Mouse (Mus musculus): Measurements from ENCODE around the gene Lrp5. TPM values are rescaled to one million over a fixed set of nuclear protein-coding genes. Genes with fewer than 3 reads are reported as not detected.
A peak's percentile ranks its signal among the peaks of the same experiment; 100 is the strongest.

The Lrp5 gene
- polyA plus RNA-seq, 1 experiment from 2014 or later: 3.8 TPM

- DNase-seq (ENCODE audit: low spot score): peak; percentile 72
- Histone ChIP-seq H3K4me2 (ENCODE audit: low read depth) (peak overlapping the region; percentile 58), H3K4me1 (ENCODE audit: control insufficient read depth, insufficient read depth, low read length) (no peaks in the 10 kb centered on the region; the same call in 1 of the 2 replicates), H3K4me3 (ENCODE audit: low read depth, low read length) (peak overlapping the region; percentile 21), H3K27me3 (ENCODE audit: control insufficient read depth, insufficient read depth, low read length) (no peaks in the 10 kb centered on the region), H3K9ac (ENCODE audit: low read length) (peak overlapping the region; percentile 20), H3K27ac (ENCODE audit: low read depth, low read length) (no peak overlapping the region), H3K36me3 (ENCODE audit: control insufficient read depth, insufficient read depth, low read length) (peaks cover 13% of the 10 kb centered on the region), H3K9me3 (ENCODE audit: control insufficient read depth, low read length) (no peaks in the 10 kb centered on the region)
- peak; percentile 61; the same call in 1 of the 2 replicates for ATAC-seq (ENCODE audit: insufficient read depth, low FRiP score, low TSS enrichment)
- 42% methylated on average over 19 of the region's 19 CpGs for WGBS
Observed at GRCm38 (mm10) chr19:3718481-3719361, 32.4 kb upstream of the Lrp5 start.

GRCm38 (mm10) chr19:3714381-3714780, 28.0 kb upstream of the Lrp5 start:
- ATAC-seq (ENCODE audit: insufficient read depth, low FRiP score, low TSS enrichment): no peak
- Histone ChIP-seq H3K4me3 (ENCODE audit: low read depth, low read length) (no peak overlapping the region), H3K9me3 (ENCODE audit: control insufficient read depth, low read length) (no peaks in the 10 kb centered on the region), H3K27ac (ENCODE audit: low read depth, low read length) (no peak overlapping the region), H3K4me2 (ENCODE audit: low read depth) (no peak overlapping the region), H3K4me1 (ENCODE audit: control insufficient read depth, insufficient read depth, low read length) (peaks cover 2% of the 10 kb centered on the region), H3K36me3 (ENCODE audit: control insufficient read depth, insufficient read depth, low read length) (peaks cover 13% of the 10 kb centered on the region), H3K27me3 (ENCODE audit: control insufficient read depth, insufficient read depth, low read length) (no peaks in the 10 kb centered on the region), H3K9ac (ENCODE audit: low read length) (no peak overlapping the region)
- DNase-seq (ENCODE audit: low spot score): no peak
- 95% methylated on average over 6 of the region's 6 CpGs for WGBS

- H3K4me2 ChIP-seq (ENCODE audit: low read depth): no peak overlapping the region
- WGBS: 87% methylated on average over 2 of the region's 2 CpGs
- H3K27ac ChIP-seq (ENCODE audit: low read depth, low read length): no peak overlapping the region
- 0 out of 2 replicates have a peak, but pooled peaks cover under 1% of the 10 kb centered on the region for H3K36me3 ChIP-seq (ENCODE audit: control insufficient read depth, insufficient read depth, low read length)
- no peak overlapping the region for H3K4me3 ChIP-seq (ENCODE audit: low read depth, low read length)
- H3K4me1 ChIP-seq (ENCODE audit: control insufficient read depth, insufficient read depth, low read length): peaks cover 9% of the 10 kb centered on the region
- H3K9ac ChIP-seq (ENCODE audit: low read length): no peak overlapping the region
- DNase-seq (ENCODE audit: low spot score) (no peak), ATAC-seq (ENCODE audit: insufficient read depth, low FRiP score, low TSS enrichment) (no peak)
- H3K9me3 ChIP-seq (ENCODE audit: control insufficient read depth, low read length): no peaks in the 10 kb centered on the region
- H3K27me3 ChIP-seq (ENCODE audit: control insufficient read depth, insufficient read depth, low read length): no peaks in the 10 kb centered on the region
Observed at GRCm38 (mm10) chr19:3710436-3710835, 24.1 kb upstream of the Lrp5 start.

GRCm38 (mm10) chr19:3709013-3709787, 22.8 kb upstream of the Lrp5 start:
- Histone ChIP-seq H3K9me3 (ENCODE audit: control insufficient read depth, low read length) (no peaks in the 10 kb centered on the region), H3K36me3 (ENCODE audit: control insufficient read depth, insufficient read depth, low read length) (no peaks in the 10 kb centered on the region), H3K9ac (ENCODE audit: low read length) (peak overlapping the region; percentile 84), H3K4me2 (ENCODE audit: low read depth) (peak overlapping the region; percentile 74), H3K4me3 (ENCODE audit: low read depth, low read length) (peak overlapping the region; percentile 84), H3K27me3 (ENCODE audit: control insufficient read depth, insufficient read depth, low read length) (no peaks in the 10 kb centered on the region), H3K4me1 (ENCODE audit: control insufficient read depth, insufficient read depth, low read length) (peaks cover 9% of the 10 kb centered on the region), H3K27ac (ENCODE audit: low read depth, low read length) (no peak overlapping the region)
- WGBS: 49% methylated on average over 10 of the region's 10 CpGs
- no peak for ATAC-seq (ENCODE audit: insufficient read depth, low FRiP score, low TSS enrichment)
- DNase-seq (ENCODE audit: low spot score): no peak

- Histone ChIP-seq H3K27ac (ENCODE audit: low read depth, low read length) (peak within 1 kb of the TSS; percentile 85), H3K9ac (ENCODE audit: low read length) (peak within 1 kb of the TSS; percentile 84), H3K4me3 (ENCODE audit: low read depth, low read length) (peak within 1 kb of the TSS; percentile 84), H3K9me3 (ENCODE audit: control insufficient read depth, low read length) (no peaks in the 10 kb centered on the region), H3K4me2 (ENCODE audit: low read depth) (peak within 1 kb of the TSS; percentile 74), H3K36me3 (ENCODE audit: control insufficient read depth, insufficient read depth, low read length) (no peaks in the 10 kb centered on the region), H3K4me1 (ENCODE audit: control insufficient read depth, insufficient read depth, low read length) (peaks cover 9% of the 10 kb centered on the region), H3K27me3 (ENCODE audit: control insufficient read depth, insufficient read depth, low read length) (no peaks in the 10 kb centered on the region)
- peak; percentile 96 for ATAC-seq (ENCODE audit: insufficient read depth, low FRiP score, low TSS enrichment)
- peak; percentile 98 for DNase-seq (ENCODE audit: low spot score)
- WGBS: under 1% methylated on average over 61 of the region's 61 CpGs
Observed at GRCm38 (mm10) chr19:3708078-3709012, 22.0 kb upstream of the Lrp5 start, which contains the start of gene 1810055G02Rik. Gene 1810055G02Rik (plus strand): TSS chr19:3708293.

- H3K36me3 ChIP-seq (ENCODE audit: control insufficient read depth, insufficient read depth, low read length): no peaks in the 10 kb centered on the region
- DNase-seq (ENCODE audit: low spot score) (no peak), ATAC-seq (ENCODE audit: insufficient read depth, low FRiP score, low TSS enrichment) (no peak)
- peak overlapping the region; percentile 74 for H3K4me2 ChIP-seq (ENCODE audit: low read depth)
- H3K4me3 ChIP-seq (ENCODE audit: low read depth, low read length): peak overlapping the region; percentile 84
- H3K9ac ChIP-seq (ENCODE audit: low read length): peak overlapping the region; percentile 64
- no peaks in the 10 kb centered on the region for H3K9me3 ChIP-seq (ENCODE audit: control insufficient read depth, low read length)
- H3K4me1 ChIP-seq (ENCODE audit: control insufficient read depth, insufficient read depth, low read length): peaks cover 9% of the 10 kb centered on the region
- no peaks in the 10 kb centered on the region for H3K27me3 ChIP-seq (ENCODE audit: control insufficient read depth, insufficient read depth, low read length)
- 48% methylated on average over 10 of the region's 10 CpGs for WGBS
- peak overlapping the region; percentile 85; the same call in 1 of the 2 replicates for H3K27ac ChIP-seq (ENCODE audit: low read depth, low read length)
Observed at GRCm38 (mm10) chr19:3707553-3707952, 21.2 kb upstream of the Lrp5 start.

- no peak overlapping the region for H3K4me2 ChIP-seq (ENCODE audit: low read depth)
- no peak overlapping the region for H3K27ac ChIP-seq (ENCODE audit: low read depth, low read length)
- H3K9me3 ChIP-seq (ENCODE audit: control insufficient read depth, low read length): no peaks in the 10 kb centered on the region
- H3K4me3 ChIP-seq (ENCODE audit: low read depth, low read length): no peak overlapping the region
- peaks cover 9% of the 10 kb centered on the region for H3K4me1 ChIP-seq (ENCODE audit: control insufficient read depth, insufficient read depth, low read length)
- ATAC-seq (ENCODE audit: insufficient read depth, low FRiP score, low TSS enrichment) (no peak), DNase-seq (ENCODE audit: low spot score) (no peak)
- no peak overlapping the region for H3K9ac ChIP-seq (ENCODE audit: low read length)
- no peaks in the 10 kb centered on the region for H3K27me3 ChIP-seq (ENCODE audit: control insufficient read depth, insufficient read depth, low read length)
- no peaks in the 10 kb centered on the region for H3K36me3 ChIP-seq (ENCODE audit: control insufficient read depth, insufficient read depth, low read length)
- WGBS: 52% methylated on average over 1 of the region's 1 CpGs
Observed at GRCm38 (mm10) chr19:3706258-3706657, 19.9 kb upstream of the Lrp5 start.

- DNase-seq (ENCODE audit: low spot score): no peak
- Histone ChIP-seq H3K36me3 (ENCODE audit: control insufficient read depth, insufficient read depth, low read length) (no peaks in the 10 kb centered on the region), H3K9ac (ENCODE audit: low read length) (no peak overlapping the region), H3K27ac (ENCODE audit: low read depth, low read length) (no peak overlapping the region), H3K4me3 (ENCODE audit: low read depth, low read length) (no peak overlapping the region), H3K27me3 (ENCODE audit: control insufficient read depth, insufficient read depth, low read length) (no peaks in the 10 kb centered on the region), H3K4me1 (ENCODE audit: control insufficient read depth, insufficient read depth, low read length) (no peaks in the 10 kb centered on the region), H3K4me2 (ENCODE audit: low read depth) (no peak overlapping the region), H3K9me3 (ENCODE audit: control insufficient read depth, low read length) (no peaks in the 10 kb centered on the region)
- ATAC-seq (ENCODE audit: insufficient read depth, low FRiP score, low TSS enrichment): no peak
- WGBS: 91% methylated on average over 4 of the region's 4 CpGs
Observed at GRCm38 (mm10) chr19:3702460-3702859, 16.1 kb upstream of the Lrp5 start.
